ENCODE assay signal across 23 mouse cellular contexts in genomic region chr7:119835371-119835770, GRCm38 (mm10). TPM values are rescaled to one million over a fixed set of nuclear protein-coding genes. Genes with fewer than 3 reads are reported as not detected.
DNase-seq lines count a peak whose midpoint lies in the region; TF ChIP-seq lines count a peak whose summit lies in the region.
"Had no signal": no experiment of that assay in that cellular context is flagged by ENCODE, and none has a peak within 500 bp of the region (broad histone marks: within the 10 kb centered on the region; RNA-seq: fewer than 3 reads in every experiment).

No protein-coding gene starts in this region.

- WGBS in spleen, adult 2 months, result 92% methylated on average over 1 of the region's 1 CpGs

- no peak overlapping the region for H3K4me3 ChIP-seq in spleen, adult 2 months (ENCODE audit: extremely low read depth, insufficient read depth, insufficient read length)
- H3K4me3 ChIP-seq in layer of hippocampus, adult 2 months, result no peak overlapping the region
- H3K4me3 ChIP-seq: forebrain, embryonic 10.5 days; forebrain, embryonic 13.5 days; heart, adult 2 months; heart, embryonic 10.5 days; heart, embryonic 13.5 days; hindbrain, embryonic 12.5 days; hindbrain, embryonic 15.5 days; intestine, embryonic 15.5 days had no signal

- no peaks in the 10 kb centered on the region for H3K36me3 ChIP-seq in spleen, adult 2 months (ENCODE audit: control insufficient read depth, insufficient read depth, low read length)
- H3K36me3 ChIP-seq: hindbrain, embryonic 12.5 days; hindbrain, embryonic 15.5 days; intestine, embryonic 15.5 days had no signal

- TF ChIP-seq POLR2A in spleen, adult 2 months (IDR thresholded peaks at IDR 0.05; ENCODE audit: low read depth, low read length), result no peak

- TF ChIP-seq CTCF in spleen, adult 2 months (IDR thresholded peaks at IDR 0.05; ENCODE audit: extremely low read depth, insufficient read depth, insufficient read length, insufficient replicate concordance), result no peak
- no peak for TF ChIP-seq CTCF in layer of hippocampus, adult 2 months (conservative IDR thresholded peaks at IDR 0.05)

- H3K27ac ChIP-seq in spleen, adult 2 months (ENCODE audit: insufficient read depth, low read length), result peak overlapping the region; percentile 82
- no peak overlapping the region for H3K27ac ChIP-seq in layer of hippocampus, adult 2 months
- H3K27ac ChIP-seq: forebrain, embryonic 10.5 days; forebrain, embryonic 13.5 days; heart, adult 2 months; heart, embryonic 10.5 days; heart, embryonic 13.5 days; hindbrain, embryonic 12.5 days; hindbrain, embryonic 15.5 days; intestine, embryonic 15.5 days had no signal

- no peak for DNase-seq in spleen, adult 2 months (ENCODE audit: low read depth in 1 of 2, low spot score in 2 of 2)
- no peak for DNase-seq in spleen, postnatal 36 days (ENCODE audit: low spot score in 2 of 2)
- DNase-seq in CD4-positive helper T cell, adult 2 months (ENCODE audit: low read depth, low spot score), result peak; percentile 25
- peak; percentile 9 for DNase-seq in T-cell, adult 2 months (ENCODE audit: low spot score)
- DNase-seq in layer of hippocampus, postnatal 25 days (ENCODE audit: extremely low spot score in 1 of 2, low spot score in 1 of 2), result no peak
- no peak for DNase-seq in layer of hippocampus, adult 2 months (ENCODE audit: low spot score in 2 of 2)
- DNase-seq: adrenal gland, adult 8-10 months; adrenal gland, postnatal 25 days; B cell, adult 2 months; cerebellum, adult 18-20 months; cerebellum, adult 9-10 months; cerebellum, postnatal 14 days; gastrocnemius, postnatal 10 days; gastrocnemius, postnatal 36 days; heart, adult 2 months; heart, postnatal 14 days had no signal

- no peaks in the 10 kb centered on the region for H3K27me3 ChIP-seq in spleen, adult 2 months (ENCODE audit: control insufficient read depth, insufficient read depth, low read length)
- H3K27me3 ChIP-seq: forebrain, embryonic 13.5 days; heart, embryonic 13.5 days; hindbrain, embryonic 12.5 days; hindbrain, embryonic 15.5 days; intestine, embryonic 15.5 days had no signal

- H3K4me1 ChIP-seq in spleen, adult 2 months (ENCODE audit: control insufficient read depth, insufficient read depth, insufficient read length), result peaks cover 3% of the 10 kb centered on the region; the same call in 1 of the 2 replicates
- H3K4me1 ChIP-seq: forebrain, embryonic 10.5 days; forebrain, embryonic 13.5 days; heart, embryonic 10.5 days; heart, embryonic 13.5 days; hindbrain, embryonic 12.5 days; hindbrain, embryonic 15.5 days; intestine, embryonic 15.5 days had no signal

RNA-seq across cellular contexts. Expression of gene Eri2, which starts 41.5 kb away (rescaled TPM):
- 0.46 and 0.65 TPM in 2 replicates for polyA plus RNA-seq in spleen, adult 2 months (2012; rRNA removed)
- total RNA-seq in layer of hippocampus, postnatal 25 days (2021), result 1 to 10 TPM; 8.4 to 8.8 TPM
- total RNA-seq in layer of hippocampus, adult 2 months (2021), result 1 to 10 TPM; 9.0 to 9.3 TPM

RNA-seq across cellular contexts. Expression of gene Rexo5, which starts 41.6 kb away (rescaled TPM):
- 2.0 and 2.4 TPM in 2 replicates for polyA plus RNA-seq in spleen, adult 2 months (2012; rRNA removed)
- total RNA-seq in layer of hippocampus, postnatal 25 days (2021), result 1 to 10 TPM; 2.9 to 3.0 TPM
- 1 to 10 TPM; 1.7 to 2.2 TPM for total RNA-seq in layer of hippocampus, adult 2 months (2021)

Comparison
In these comparisons a context has a peak if more than half of its experiments do, and no peak if none do; other contexts are left out.
1. DNase-seq: peak in CD4-positive helper T cell, adult 2 months (single experiment) and T-cell, adult 2 months (single experiment); none in spleen, adult 2 months (0 of 2), spleen, postnatal 36 days (0 of 2), layer of hippocampus, postnatal 25 days (0 of 2) and layer of hippocampus, adult 2 months (0 of 2).